Mouse (Mus musculus) hindbrain, embryonic 13.5 days (tissue): Measurements from ENCODE around the gene Stim1. TPM values are rescaled to one million over a fixed set of nuclear protein-coding genes. Genes with fewer than 3 reads are reported as not detected.

ENCODE experiments used
- ATAC-seq: fragments of 200-750 bp; cut with Nextera tagmentation; 2 replicates; pipeline ENCODE4 v1.8.0; 2017; ENCODE audit warnings: moderate TSS enrichment; ENCODE audit not compliant: low FRiP score
- H3K27ac ChIP-seq: fragments of 300-500 bp; sonication (generic); 2 replicates; pipeline ENCODE4 v1.5.1; 2015; ENCODE audit warnings: inconsistent platforms, mild to moderate bottlenecking, moderate library complexity
- H3K27me3 ChIP-seq: fragments of 300-500 bp; sonication (generic); 2 replicates; pipeline ENCODE4 v1.6.1; 2015; ENCODE audit warnings: mild to moderate bottlenecking, inconsistent platforms
- H3K36me3 ChIP-seq: fragments of 300-500 bp; sonication (generic); 2 replicates; pipeline ENCODE4 v1.6.1; 2015; ENCODE audit warnings: mild to moderate bottlenecking, inconsistent platforms
- H3K4me1 ChIP-seq: fragments of 300-500 bp; sonication (generic); replicated peaks from 2 replicates; pipeline ENCODE4 v1.6.1; 2015; ENCODE audit warnings: inconsistent platforms
- H3K4me2 ChIP-seq: fragments of 300-500 bp; sonication (generic); 2 replicates; pipeline ENCODE4 v1.6.1; 2015; ENCODE audit warnings: inconsistent platforms, mild to moderate bottlenecking, moderate library complexity
- H3K4me3 ChIP-seq: fragments of 300-500 bp; sonication (generic); 2 replicates; pipeline ENCODE4 v1.5.1; 2015; ENCODE audit warnings: mild to moderate bottlenecking, inconsistent platforms
- H3K9ac ChIP-seq: fragments of 300-500 bp; sonication (generic); 2 replicates; pipeline ENCODE4 v1.6.1; 2015; ENCODE audit warnings: mild to moderate bottlenecking, inconsistent platforms
- H3K9me3 ChIP-seq: fragments of 300-500 bp; sonication (generic); 2 replicates; pipeline ENCODE4 v1.6.1; 2016; ENCODE audit warnings: inconsistent platforms
- WGBS: fragments of 180-500 bp; shearing (Covaris S2); methylation state at CpG from one replicate; pipeline ENCODE4 v1.1.7; 2015; 5-methylcytosine and 5-hydroxymethylcytosine counted together
- polyA plus RNA-seq: library from polyadenylated mRNA; unstranded; fragments of >200 nt; fragmentation: Nextera tagmentation; extraction: Ambion mirVana; gene quantifications from 2 replicates; pipeline ENCODE4 v1.2.1, GENCODE M21; 2015

The Stim1 gene
- polyA plus RNA-seq, 1 experiment from 2014 or later: 9.6 TPM

DNA sequence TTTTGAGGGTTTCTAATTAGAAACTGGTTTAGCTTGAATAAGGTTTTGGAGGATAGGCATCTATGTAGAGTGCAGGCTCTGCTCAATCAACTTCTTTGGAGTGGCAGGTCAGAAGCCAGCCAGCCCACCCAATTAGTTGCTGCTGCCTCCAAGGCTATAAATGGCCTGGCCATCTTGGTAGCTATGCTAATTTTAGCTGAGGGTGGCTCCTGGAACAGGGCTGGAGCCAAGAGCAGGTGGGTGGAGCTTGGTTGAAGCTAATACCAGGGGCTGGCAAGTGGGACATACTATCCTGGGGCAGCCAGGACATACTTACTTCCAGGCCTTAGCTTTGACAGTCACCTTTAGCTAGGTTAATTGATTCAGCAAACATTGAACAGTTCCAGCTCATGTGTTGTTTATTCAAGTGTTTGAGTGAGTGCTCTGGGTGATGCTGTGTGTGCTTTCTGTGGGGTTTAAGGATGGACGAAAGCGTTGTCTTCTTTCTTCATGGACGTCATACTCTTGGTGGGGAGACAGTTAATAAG lies 4.9 kb downstream of the Stim1 start:
- Histone ChIP-seq H3K36me3 (no peaks in the 10 kb centered on the region), H3K27ac (no peak overlapping the region), H3K4me1 (peaks cover 17% of the 10 kb centered on the region), H3K4me3 (no peak overlapping the region), H3K9ac (no peak overlapping the region), H3K27me3 (peaks cover 13% of the 10 kb centered on the region), H3K4me2 (no peak overlapping the region), H3K9me3 (no peaks in the 10 kb centered on the region)
- ATAC-seq: no peak
- WGBS: 87% methylated on average over 3 of the region's 3 CpGs

DNA sequence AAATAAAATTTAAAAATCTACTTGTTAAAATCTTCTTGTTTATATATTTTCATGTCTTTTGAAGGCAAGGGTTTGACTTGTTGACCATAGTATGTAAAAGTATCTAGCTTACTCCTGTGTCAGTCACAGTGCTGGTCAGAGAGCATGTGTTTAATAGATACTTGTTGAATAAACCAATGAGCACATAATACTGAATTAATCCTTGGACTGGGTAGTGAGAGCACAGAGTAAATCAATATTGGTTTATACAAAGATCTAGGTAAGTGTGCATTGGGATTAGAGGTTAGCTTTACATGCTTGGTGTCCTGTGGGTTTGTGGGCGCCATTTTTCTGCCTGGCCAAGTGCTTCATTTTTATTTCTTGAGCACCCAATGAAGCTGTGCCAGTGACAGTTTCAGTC lies 13.8 kb downstream of the Stim1 start:
- H3K27me3 ChIP-seq: no peaks in the 10 kb centered on the region
- 88% methylated on average over 1 of the region's 1 CpGs for WGBS
- no peaks in the 10 kb centered on the region for H3K36me3 ChIP-seq
- no peak overlapping the region for H3K4me3 ChIP-seq
- no peak overlapping the region for H3K4me2 ChIP-seq
- ATAC-seq: no peak
- H3K9ac ChIP-seq: no peak overlapping the region
- H3K4me1 ChIP-seq: no peaks in the 10 kb centered on the region
- no peaks in the 10 kb centered on the region for H3K9me3 ChIP-seq
- no peak overlapping the region for H3K27ac ChIP-seq

DNA sequence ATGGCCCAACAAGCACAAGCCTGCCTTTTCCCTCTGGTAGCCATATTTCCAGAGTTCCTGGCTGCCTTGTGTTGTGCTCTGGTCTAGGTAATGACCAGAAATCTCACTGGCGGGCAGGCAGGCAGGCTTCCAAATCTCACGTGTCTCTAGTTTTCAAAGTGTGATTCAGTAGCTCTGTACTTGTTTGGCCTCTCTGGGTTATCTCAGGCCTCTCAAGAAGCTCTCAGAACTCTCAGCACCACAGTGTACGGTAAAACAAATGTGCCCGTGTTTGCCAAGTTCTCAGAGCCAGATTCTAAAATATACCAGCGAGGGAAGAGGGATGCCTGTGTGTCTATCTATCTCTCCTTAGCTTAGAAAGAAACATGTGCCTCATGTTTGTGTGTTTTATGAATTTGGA lies 14.7 kb downstream of the Stim1 start:
- H3K9me3 ChIP-seq: no peaks in the 10 kb centered on the region
- H3K36me3 ChIP-seq: no peaks in the 10 kb centered on the region
- H3K4me2 ChIP-seq: no peak overlapping the region
- no peaks in the 10 kb centered on the region for H3K27me3 ChIP-seq
- H3K4me3 ChIP-seq: no peak overlapping the region
- H3K4me1 ChIP-seq: no peaks in the 10 kb centered on the region
- ATAC-seq: no peak
- no peak overlapping the region for H3K27ac ChIP-seq
- no peak overlapping the region for H3K9ac ChIP-seq
- WGBS: 92% methylated on average over 5 of the region's 5 CpGs

DNA sequence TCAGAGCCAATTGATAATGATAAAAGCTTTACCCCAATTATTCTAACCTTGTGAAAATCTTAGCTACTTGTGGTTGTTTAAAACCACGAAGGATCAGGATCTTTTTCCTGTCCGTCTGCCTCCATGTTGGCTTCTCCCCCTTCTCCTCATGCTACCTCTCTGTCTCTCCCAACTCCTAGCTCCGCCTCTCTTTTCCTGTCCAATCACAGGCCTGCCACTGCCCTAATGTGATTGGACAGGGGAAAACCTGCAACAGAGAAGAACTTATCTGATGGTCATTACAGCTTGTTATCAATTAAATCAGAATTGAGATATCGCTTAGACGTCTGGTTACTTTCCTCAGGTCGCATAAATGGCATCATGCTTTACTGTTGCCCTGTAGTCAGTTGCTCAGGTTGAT lies 21.9 kb downstream of the Stim1 start:
- 84% methylated on average over 6 of the region's 6 CpGs for WGBS
- H3K27ac ChIP-seq: no peak overlapping the region
- ATAC-seq: no peak
- no peak overlapping the region for H3K4me2 ChIP-seq
- peaks cover 5% of the 10 kb centered on the region; the same call in 1 of the 2 replicates for H3K4me1 ChIP-seq
- no peaks in the 10 kb centered on the region for H3K36me3 ChIP-seq
- no peaks in the 10 kb centered on the region for H3K9me3 ChIP-seq
- no peaks in the 10 kb centered on the region for H3K27me3 ChIP-seq
- H3K9ac ChIP-seq: no peak overlapping the region
- no peak overlapping the region for H3K4me3 ChIP-seq

GRCm38 (mm10) chr7:102292228-102292627 lies 24.6 kb downstream of the Stim1 start:
- Histone ChIP-seq H3K27ac (no peak overlapping the region), H3K4me3 (no peak overlapping the region), H3K9me3 (no peaks in the 10 kb centered on the region), H3K36me3 (no peaks in the 10 kb centered on the region), H3K4me2 (no peak overlapping the region), H3K27me3 (no peaks in the 10 kb centered on the region), H3K4me1 (peaks cover 5% of the 10 kb centered on the region; the same call in 1 of the 2 replicates), H3K9ac (no peak overlapping the region)
- ATAC-seq: no peak
- WGBS: 92% methylated on average over 3 of the region's 3 CpGs

GRCm38 (mm10) chr7:102293234-102293633 lies 25.6 kb downstream of the Stim1 start:
- Histone ChIP-seq H3K9me3 (no peaks in the 10 kb centered on the region), H3K4me2 (no peak overlapping the region), H3K9ac (no peak overlapping the region), H3K4me3 (no peak overlapping the region), H3K36me3 (no peaks in the 10 kb centered on the region), H3K27ac (no peak overlapping the region), H3K27me3 (no peaks in the 10 kb centered on the region), H3K4me1 (peaks cover 5% of the 10 kb centered on the region; the same call in 1 of the 2 replicates)
- no peak for ATAC-seq
- WGBS: 11% methylated on average over 2 of the region's 2 CpGs

DNA sequence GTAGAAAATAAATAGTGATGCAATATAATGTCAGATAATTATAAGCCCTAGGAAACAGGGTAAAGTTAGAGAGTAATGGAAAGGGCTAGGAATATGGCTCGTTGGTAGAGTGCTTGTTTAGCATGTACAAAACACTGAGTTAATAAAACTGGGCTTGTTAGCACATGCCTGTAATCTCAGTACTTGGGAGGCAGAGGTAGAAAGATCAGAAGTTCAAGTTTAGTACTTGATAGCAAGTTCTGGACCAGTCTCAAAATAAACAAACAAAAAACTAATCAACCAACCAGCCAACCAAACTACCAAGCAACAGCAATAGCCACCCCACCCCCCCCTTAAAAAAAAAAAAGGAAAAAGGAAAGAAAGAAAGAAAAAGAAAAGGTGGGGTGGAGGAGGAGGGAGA lies 33.2 kb downstream of the Stim1 start:
- Histone ChIP-seq H3K36me3 (no peaks in the 10 kb centered on the region), H3K4me1 (no peaks in the 10 kb centered on the region), H3K9me3 (no peaks in the 10 kb centered on the region), H3K27me3 (no peaks in the 10 kb centered on the region), H3K9ac (no peak overlapping the region), H3K4me2 (no peak overlapping the region), H3K27ac (no peak overlapping the region), H3K4me3 (no peak overlapping the region)
- ATAC-seq: no peak
- WGBS: 84% methylated on average over 1 of the region's 1 CpGs

- Histone ChIP-seq H3K4me1 (no peaks in the 10 kb centered on the region), H3K27ac (no peak overlapping the region), H3K36me3 (no peaks in the 10 kb centered on the region), H3K9ac (no peak overlapping the region), H3K9me3 (no peaks in the 10 kb centered on the region), H3K4me3 (no peak overlapping the region), H3K27me3 (no peaks in the 10 kb centered on the region), H3K4me2 (no peak overlapping the region)
- 97% methylated on average over 4 of the region's 4 CpGs for WGBS
- ATAC-seq: no peak
Observed at GRCm38 (mm10) chr7:102302471-102302870, 34.9 kb downstream of the Stim1 start.

DNA sequence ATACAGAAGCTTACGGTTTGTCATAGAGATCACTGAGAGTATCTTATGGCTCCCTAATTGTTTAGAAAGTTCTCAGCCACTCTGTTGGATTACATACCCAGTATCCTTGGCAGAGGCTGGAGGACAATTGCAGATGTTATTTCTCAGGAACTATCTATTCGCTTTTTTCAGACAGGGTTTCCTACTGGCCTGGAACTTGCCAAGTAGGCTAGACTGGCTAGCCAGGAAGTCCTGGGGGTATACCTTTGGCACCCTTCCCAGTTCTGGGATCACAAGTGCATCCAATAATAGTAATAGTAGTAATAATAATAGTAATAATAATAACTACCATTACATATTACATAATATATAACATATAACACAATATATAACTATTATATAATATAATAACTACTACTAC lies 38.0 kb downstream of the Stim1 start:
- H3K4me1 ChIP-seq: no peaks in the 10 kb centered on the region
- ATAC-seq: no peak
- H3K9ac ChIP-seq: no peak overlapping the region
- H3K27me3 ChIP-seq: no peaks in the 10 kb centered on the region
- 96% methylated on average over 2 of the region's 2 CpGs for WGBS
- no peak overlapping the region for H3K27ac ChIP-seq
- no peaks in the 10 kb centered on the region for H3K9me3 ChIP-seq
- H3K4me3 ChIP-seq: no peak overlapping the region
- H3K36me3 ChIP-seq: no peaks in the 10 kb centered on the region
- no peak overlapping the region for H3K4me2 ChIP-seq

DNA sequence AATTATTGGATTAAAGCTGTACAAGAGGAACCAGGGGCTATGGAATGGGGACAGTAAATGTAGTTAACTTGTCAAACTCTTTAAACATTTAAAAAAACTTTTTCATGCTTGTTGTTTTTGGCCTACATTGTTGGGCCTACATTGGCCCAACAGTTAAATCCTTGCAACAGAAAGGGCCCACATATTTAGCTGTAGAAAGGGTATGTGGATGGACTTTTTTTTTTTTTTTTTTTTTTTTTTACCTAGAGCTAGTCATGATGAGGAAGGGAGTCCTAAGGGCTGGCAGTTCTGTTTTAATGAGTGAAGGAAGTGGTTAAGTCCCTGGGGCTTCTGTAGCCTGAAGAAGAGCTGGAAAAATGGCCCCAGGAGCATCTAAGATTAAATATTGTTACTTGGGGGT lies 42.7 kb downstream of the Stim1 start:
- Histone ChIP-seq H3K4me2 (no peak overlapping the region), H3K36me3 (no peaks in the 10 kb centered on the region), H3K9ac (no peak overlapping the region), H3K9me3 (no peaks in the 10 kb centered on the region), H3K27me3 (no peaks in the 10 kb centered on the region), H3K4me3 (no peak overlapping the region), H3K27ac (no peak overlapping the region), H3K4me1 (no peaks in the 10 kb centered on the region)
- ATAC-seq: no peak

DNA sequence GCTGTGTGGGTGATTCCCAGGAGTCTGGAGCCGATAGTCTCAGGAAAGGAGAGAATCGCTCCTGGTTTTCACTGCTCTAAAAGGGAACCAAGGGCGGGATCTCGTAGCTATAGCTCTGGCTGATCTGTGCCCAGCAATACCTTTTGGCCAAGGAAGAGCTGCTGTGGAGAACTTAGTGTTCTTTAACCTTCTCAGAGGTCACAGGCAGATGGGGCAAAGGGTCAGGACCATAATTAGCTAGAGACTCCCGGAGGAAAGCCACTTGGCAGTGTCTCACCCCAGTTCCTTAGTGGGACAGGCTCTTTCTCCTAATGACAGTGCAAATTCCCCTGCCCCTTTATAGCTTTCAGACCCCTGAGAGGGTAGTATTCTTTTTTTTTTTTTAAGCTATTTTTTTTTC lies 43.2 kb downstream of the Stim1 start:
- ATAC-seq: no peak
- H3K9me3 ChIP-seq: no peaks in the 10 kb centered on the region
- no peaks in the 10 kb centered on the region for H3K4me1 ChIP-seq
- no peak overlapping the region for H3K4me2 ChIP-seq
- H3K27ac ChIP-seq: no peak overlapping the region
- no peaks in the 10 kb centered on the region for H3K27me3 ChIP-seq
- 89% methylated on average over 5 of the region's 5 CpGs for WGBS
- H3K4me3 ChIP-seq: no peak overlapping the region
- H3K36me3 ChIP-seq: no peaks in the 10 kb centered on the region
- no peak overlapping the region for H3K9ac ChIP-seq

GRCm38 (mm10) chr7:102312840-102313534 lies 45.4 kb downstream of the Stim1 start:
- ATAC-seq: no peak
- 91% methylated on average over 4 of the region's 4 CpGs for WGBS
- no peaks in the 10 kb centered on the region for H3K9me3 ChIP-seq

GRCm38 (mm10) chr7:102313535-102313863 lies 45.9 kb downstream of the Stim1 start:
- no peaks in the 10 kb centered on the region for H3K27me3 ChIP-seq
- WGBS: 87% methylated on average over 2 of the region's 2 CpGs
- no peak overlapping the region for H3K4me2 ChIP-seq
- no peak overlapping the region for H3K9ac ChIP-seq
- no peaks in the 10 kb centered on the region for H3K36me3 ChIP-seq
- H3K4me3 ChIP-seq: no peak overlapping the region
- H3K4me1 ChIP-seq: no peaks in the 10 kb centered on the region
- ATAC-seq: no peak
- no peaks in the 10 kb centered on the region for H3K9me3 ChIP-seq
- no peak overlapping the region for H3K27ac ChIP-seq

More at GRCm38 (mm10) chr7:102312840-102313534, 45.4 kb downstream of the Stim1 start:
- no peaks in the 10 kb centered on the region for H3K27me3 ChIP-seq
- no peak overlapping the region for H3K4me3 ChIP-seq
- H3K9ac ChIP-seq: no peak overlapping the region
- no peaks in the 10 kb centered on the region for H3K4me1 ChIP-seq
- H3K36me3 ChIP-seq: no peaks in the 10 kb centered on the region
- no peak overlapping the region for H3K27ac ChIP-seq
- no peak overlapping the region for H3K4me2 ChIP-seq
